Mouse (Mus musculus): ENCODE results near the gene Gm42791. TPM values are rescaled to one million over a fixed set of nuclear protein-coding genes. Genes with fewer than 3 reads are reported as not detected.
A peak's percentile ranks its signal among the peaks of the same experiment; 100 is the strongest.

Gm42791 gene
- polyA plus RNA-seq, 1 experiment from 2014 or later: not detected

DNA sequence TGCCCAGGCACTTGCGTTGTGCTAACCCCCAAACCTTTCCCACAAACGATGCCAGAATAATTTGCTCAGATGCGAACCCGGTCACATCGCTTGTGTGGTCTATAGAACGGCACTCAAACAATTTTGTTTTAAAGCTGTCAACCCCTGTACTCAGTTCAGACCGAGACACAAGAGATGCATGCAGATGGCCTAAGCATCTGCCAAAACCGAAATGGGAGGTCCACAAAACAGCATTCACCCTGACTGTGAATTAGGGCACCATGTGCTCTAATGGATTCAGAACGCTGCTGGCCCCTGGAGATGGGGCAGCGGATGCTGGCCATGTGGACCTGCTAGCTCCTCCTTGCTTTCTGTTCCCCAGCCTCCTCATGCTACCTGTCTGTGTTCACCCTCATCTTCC lies 53.1 kb downstream of the Gm42791 start:
- Histone ChIP-seq H3K4me1 (replicated peaks; ENCODE audit: control insufficient read depth, insufficient read depth, low read length) (no peaks in the 10 kb centered on the region), H3K4me2 (ENCODE audit: low read depth, low read length, severe bottlenecking) (no peak overlapping the region), H3K9ac (ENCODE audit: low read length) (no peak overlapping the region), H3K9me3 (ENCODE audit: control insufficient read depth, low read length) (peaks cover 3% of the 10 kb centered on the region; the same call in 1 of the 2 replicates), H3K36me3 (ENCODE audit: control insufficient read depth, insufficient read depth, low read length) (no peaks in the 10 kb centered on the region), H3K4me3 (ENCODE audit: low read depth, low read length) (no peak overlapping the region), H3K27ac (ENCODE audit: low read depth, low read length) (no peak overlapping the region), H3K27me3 (ENCODE audit: control insufficient read depth, insufficient read depth, low read length) (no peaks in the 10 kb centered on the region)
- DNase-seq (ENCODE audit: low spot score): no peak
- whole genome bisulfite sequencing: 92% methylated on average over 10 of the region's 10 CpGs
- ATAC-seq (replicated peaks; ENCODE audit: low FRiP score): no peak

DNA sequence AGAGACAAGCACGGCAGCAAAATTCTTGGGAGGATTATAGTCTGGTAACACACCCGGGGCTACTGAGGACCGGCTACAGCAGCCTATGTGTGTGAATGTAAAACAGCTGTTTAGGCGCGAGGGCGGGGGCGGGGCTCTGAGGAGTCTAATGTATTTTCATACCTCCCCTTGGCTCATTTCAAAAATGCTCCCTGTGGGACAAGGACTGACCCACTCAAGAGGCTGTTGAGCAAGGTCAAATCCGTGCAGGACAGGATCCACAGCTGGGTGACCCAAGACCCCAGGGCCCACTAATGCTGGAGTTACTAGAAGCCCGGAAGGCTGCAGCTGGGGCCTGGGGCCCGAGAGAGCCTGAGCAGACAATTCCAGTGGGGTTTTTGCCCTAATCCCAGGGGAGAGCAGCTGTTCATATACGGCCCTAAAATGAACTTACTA lies 55.0 kb downstream of the Gm42791 start:
- no peak for DNase-seq (ENCODE audit: low spot score)
- ATAC-seq (replicated peaks; ENCODE audit: low FRiP score): no peak
- 63% methylated on average over 11 of the region's 11 CpGs for WGBS

DNA sequence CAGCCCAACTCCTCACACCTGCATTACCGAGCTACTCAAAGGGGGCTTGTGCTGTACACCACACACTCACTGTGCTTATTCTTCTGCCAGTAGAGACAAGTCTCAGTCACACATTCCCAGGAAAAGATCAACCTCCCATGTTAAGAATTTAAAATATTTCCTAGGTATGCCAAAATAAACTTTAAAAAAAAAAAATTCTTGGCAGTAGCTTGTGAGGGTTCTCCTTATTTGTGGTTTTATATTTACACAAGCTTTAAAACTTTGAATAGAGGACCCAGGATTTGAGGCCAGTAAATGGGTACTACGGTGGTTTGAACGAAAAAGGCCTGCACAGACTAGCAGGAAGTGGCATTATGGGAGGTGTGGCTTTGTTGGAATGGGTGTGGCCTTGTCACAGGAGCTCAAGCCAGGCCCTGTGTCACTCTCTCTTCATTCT lies 58.4 kb downstream of the Gm42791 start:
- WGBS: 84% methylated on average over 3 of the region's 3 CpGs
- Histone ChIP-seq H3K27ac (ENCODE audit: low read depth, low read length) (no peak overlapping the region), H3K4me1 (replicated peaks; ENCODE audit: control insufficient read depth, insufficient read depth, low read length) (no peaks in the 10 kb centered on the region), H3K9ac (ENCODE audit: low read length) (no peak overlapping the region), H3K9me3 (ENCODE audit: control insufficient read depth, low read length) (no peaks in the 10 kb centered on the region; the same call in none of the 2 replicates), H3K27me3 (ENCODE audit: control insufficient read depth, insufficient read depth, low read length) (no peaks in the 10 kb centered on the region), H3K36me3 (ENCODE audit: control insufficient read depth, insufficient read depth, low read length) (no peaks in the 10 kb centered on the region), H3K4me2 (ENCODE audit: low read depth, low read length, severe bottlenecking) (no peak overlapping the region), H3K4me3 (ENCODE audit: low read depth, low read length) (no peak overlapping the region)
- ATAC-seq (replicated peaks; ENCODE audit: low FRiP score) (no peak), DNase-seq (ENCODE audit: low spot score) (no peak)

More for the DNA sequence above, 55.0 kb downstream of the Gm42791 start:
- H3K4me3 ChIP-seq (ENCODE audit: low read depth, low read length): no peak overlapping the region
- H3K27me3 ChIP-seq (ENCODE audit: control insufficient read depth, insufficient read depth, low read length): no peaks in the 10 kb centered on the region
- H3K27ac ChIP-seq (ENCODE audit: low read depth, low read length): no peak overlapping the region
- H3K36me3 ChIP-seq (ENCODE audit: control insufficient read depth, insufficient read depth, low read length): no peaks in the 10 kb centered on the region
- H3K4me1 ChIP-seq (replicated peaks; ENCODE audit: control insufficient read depth, insufficient read depth, low read length): no peaks in the 10 kb centered on the region
- H3K9ac ChIP-seq (ENCODE audit: low read length): no peak overlapping the region; the same call in 1 of the 2 replicates
- H3K4me2 ChIP-seq (ENCODE audit: low read depth, low read length, severe bottlenecking): no peak overlapping the region
- peaks cover 3% of the 10 kb centered on the region for H3K9me3 ChIP-seq (ENCODE audit: control insufficient read depth, low read length)

DNA sequence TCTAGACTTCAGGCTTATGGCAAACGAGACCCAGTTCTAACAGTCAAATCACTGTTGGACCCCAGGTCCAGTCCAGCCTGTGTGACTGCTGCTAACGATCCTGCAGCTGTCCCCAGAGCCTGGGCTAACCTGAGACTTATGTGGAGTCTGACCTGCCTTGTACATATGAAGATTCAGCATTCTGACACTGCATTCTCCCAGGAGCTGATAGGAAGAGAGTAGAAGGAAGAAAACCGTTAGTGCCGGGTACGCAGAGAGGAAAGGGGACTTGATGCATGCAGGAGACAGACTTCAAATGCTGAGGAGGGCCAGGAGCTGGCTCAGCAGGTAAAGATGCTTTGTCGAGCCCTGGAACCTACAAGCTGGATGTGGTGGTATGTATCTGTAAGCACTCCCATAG lies 59.1 kb downstream of the Gm42791 start:
- DNase-seq (ENCODE audit: low spot score): no peak
- Histone ChIP-seq H3K36me3 (ENCODE audit: control insufficient read depth, insufficient read depth, low read length) (no peaks in the 10 kb centered on the region), H3K9ac (ENCODE audit: low read length) (no peak overlapping the region), H3K27me3 (ENCODE audit: control insufficient read depth, insufficient read depth, low read length) (no peaks in the 10 kb centered on the region), H3K4me3 (ENCODE audit: low read depth, low read length) (no peak overlapping the region), H3K9me3 (ENCODE audit: control insufficient read depth, low read length) (no peaks in the 10 kb centered on the region; the same call in none of the 2 replicates), H3K27ac (ENCODE audit: low read depth, low read length) (no peak overlapping the region), H3K4me1 (replicated peaks; ENCODE audit: control insufficient read depth, insufficient read depth, low read length) (no peaks in the 10 kb centered on the region), H3K4me2 (ENCODE audit: low read depth, low read length, severe bottlenecking) (no peak overlapping the region)
- ATAC-seq (replicated peaks; ENCODE audit: low FRiP score): no peak
- 85% methylated on average over 6 of the region's 6 CpGs for WGBS

DNA sequence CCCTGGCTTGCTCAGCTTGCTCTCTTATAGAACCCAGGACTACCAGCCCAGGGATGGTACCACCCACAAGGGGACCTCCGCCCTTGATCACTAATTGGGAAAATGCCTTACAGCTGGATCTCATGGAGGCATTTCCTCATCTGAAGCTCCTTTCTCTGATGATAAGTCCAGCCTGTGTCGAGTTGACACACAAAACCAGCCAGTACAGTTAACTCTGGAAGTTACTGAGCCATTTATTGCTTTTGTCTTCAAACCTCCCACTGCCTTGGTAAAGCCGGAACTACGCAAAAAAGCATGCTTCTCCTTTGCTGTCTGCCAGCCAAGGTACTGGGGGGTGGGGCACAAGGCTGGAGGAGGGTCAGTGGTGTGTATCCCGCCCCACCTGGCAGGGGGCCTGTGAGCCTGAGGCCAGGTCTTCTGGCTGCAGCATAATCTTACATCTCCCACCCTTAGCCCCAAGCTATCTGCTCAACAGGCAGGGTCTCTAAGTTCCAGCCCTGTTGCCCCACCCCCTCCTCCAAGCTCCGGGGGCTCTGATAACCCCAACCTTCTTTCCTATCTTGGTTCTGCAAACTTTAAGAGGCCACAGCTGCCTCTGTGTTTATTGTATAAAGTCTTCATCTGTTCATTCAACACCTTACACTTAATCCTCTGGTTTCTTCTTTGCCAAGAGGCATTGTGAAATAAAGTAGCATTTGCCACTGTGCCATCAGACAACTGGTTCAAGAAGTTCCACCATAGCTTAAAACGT lies 59.7 kb downstream of the Gm42791 start:
- Histone ChIP-seq H3K4me2 (ENCODE audit: low read depth, low read length, severe bottlenecking) (no peak overlapping the region), H3K27me3 (ENCODE audit: control insufficient read depth, insufficient read depth, low read length) (no peaks in the 10 kb centered on the region), H3K27ac (ENCODE audit: low read depth, low read length) (no peak overlapping the region), H3K9me3 (ENCODE audit: control insufficient read depth, low read length) (no peaks in the 10 kb centered on the region; the same call in none of the 2 replicates), H3K36me3 (ENCODE audit: control insufficient read depth, insufficient read depth, low read length) (no peaks in the 10 kb centered on the region), H3K4me1 (replicated peaks; ENCODE audit: control insufficient read depth, insufficient read depth, low read length) (no peaks in the 10 kb centered on the region), H3K4me3 (ENCODE audit: low read depth, low read length) (no peak overlapping the region), H3K9ac (ENCODE audit: low read length) (no peak overlapping the region)
- ATAC-seq (replicated peaks; ENCODE audit: low FRiP score): no peak
- WGBS: 50% methylated on average over 7 of the region's 7 CpGs
- no peak for DNase-seq (ENCODE audit: low spot score)

DNA sequence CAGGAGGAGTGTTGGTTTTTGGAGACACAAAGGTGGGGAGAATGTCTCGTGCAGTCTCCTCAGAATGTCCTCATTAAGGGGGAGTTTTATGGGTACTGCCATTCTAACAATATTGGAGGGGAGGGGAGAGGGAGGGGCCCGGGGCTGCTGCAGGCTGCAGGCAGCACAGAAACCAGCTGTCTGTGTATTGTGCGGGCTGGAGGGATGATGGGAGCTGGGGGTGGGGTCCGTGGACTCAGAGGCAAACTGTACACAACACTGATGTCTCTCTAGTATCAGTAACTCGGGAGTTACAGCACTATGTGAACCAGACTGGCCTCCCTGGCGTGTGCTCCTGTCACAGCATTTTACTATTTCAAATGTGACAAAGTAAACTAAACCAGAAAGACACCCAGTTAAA lies 60.5 kb downstream of the Gm42791 start:
- no peak overlapping the region for H3K27ac ChIP-seq (ENCODE audit: low read depth, low read length)
- no peak for ATAC-seq (replicated peaks; ENCODE audit: low FRiP score)

DNA sequence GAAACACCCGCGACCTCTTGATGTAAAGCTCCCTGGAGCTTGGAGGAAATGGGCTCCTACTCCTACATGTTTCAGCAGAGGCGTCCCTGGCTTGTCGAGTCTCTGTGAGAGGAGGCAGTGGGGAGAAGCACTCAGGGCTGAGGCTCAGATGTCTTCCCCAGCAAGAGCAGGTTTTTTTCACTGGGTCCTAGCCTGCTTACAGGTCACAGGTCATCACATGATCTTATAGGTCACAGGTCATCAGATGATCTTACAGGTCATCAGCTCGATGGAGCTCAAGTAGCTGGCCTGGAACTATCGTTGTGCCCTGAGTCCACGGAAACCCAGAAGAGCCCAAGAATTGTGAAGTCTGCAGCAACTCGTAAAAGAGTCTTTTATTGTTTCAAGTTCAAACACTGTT lies 61.2 kb downstream of the Gm42791 start:
- no peaks in the 10 kb centered on the region for H3K27me3 ChIP-seq (ENCODE audit: control insufficient read depth, insufficient read depth, low read length)
- ATAC-seq (replicated peaks; ENCODE audit: low FRiP score) (no peak), DNase-seq (ENCODE audit: low spot score) (no peak)
- H3K4me3 ChIP-seq (ENCODE audit: low read depth, low read length): no peak overlapping the region
- H3K27ac ChIP-seq (ENCODE audit: low read depth, low read length): no peak overlapping the region
- no peak overlapping the region for H3K4me2 ChIP-seq (ENCODE audit: low read depth, low read length, severe bottlenecking)
- no peaks in the 10 kb centered on the region; the same call in 1 of the 2 replicates for H3K4me1 ChIP-seq (replicated peaks; ENCODE audit: control insufficient read depth, insufficient read depth, low read length)
- WGBS: 82% methylated on average over 8 of the region's 8 CpGs
- no peaks in the 10 kb centered on the region for H3K36me3 ChIP-seq (ENCODE audit: control insufficient read depth, insufficient read depth, low read length)
- H3K9ac ChIP-seq (ENCODE audit: low read length): no peak overlapping the region
- H3K9me3 ChIP-seq (ENCODE audit: control insufficient read depth, low read length): no peaks in the 10 kb centered on the region; the same call in none of the 2 replicates

More for the DNA sequence above, 60.5 kb downstream of the Gm42791 start:
- no peak overlapping the region for H3K4me3 ChIP-seq (ENCODE audit: low read depth, low read length)
- WGBS: 61% methylated on average over 6 of the region's 6 CpGs
- no peaks in the 10 kb centered on the region for H3K36me3 ChIP-seq (ENCODE audit: control insufficient read depth, insufficient read depth, low read length)
- H3K4me2 ChIP-seq (ENCODE audit: low read depth, low read length, severe bottlenecking): no peak overlapping the region
- H3K9ac ChIP-seq (ENCODE audit: low read length): no peak overlapping the region
- H3K4me1 ChIP-seq (replicated peaks; ENCODE audit: control insufficient read depth, insufficient read depth, low read length): no peaks in the 10 kb centered on the region
- H3K27me3 ChIP-seq (ENCODE audit: control insufficient read depth, insufficient read depth, low read length): no peaks in the 10 kb centered on the region
- no peaks in the 10 kb centered on the region; the same call in none of the 2 replicates for H3K9me3 ChIP-seq (ENCODE audit: control insufficient read depth, low read length)
- no peak for DNase-seq (ENCODE audit: low spot score)

DNA sequence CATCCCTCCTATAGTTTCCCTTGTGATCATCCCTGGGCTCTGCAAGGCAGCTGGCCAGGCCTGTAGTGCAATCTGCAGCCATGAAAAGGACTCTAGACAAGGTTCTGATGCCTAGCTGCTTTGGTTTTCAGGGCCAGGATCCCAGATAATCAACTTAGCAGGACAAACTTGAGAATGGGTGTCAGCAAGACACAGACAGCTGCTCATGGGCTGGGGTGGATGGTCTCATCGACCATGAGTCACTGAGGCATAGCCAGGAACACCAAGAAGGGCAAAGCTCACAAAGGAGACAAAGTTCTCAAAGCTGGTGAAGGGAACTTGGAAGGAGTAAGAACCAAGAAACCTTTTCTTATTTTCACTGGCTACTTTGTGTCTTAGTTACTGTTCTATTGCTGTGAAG lies 63.6 kb downstream of the Gm42791 start:
- Histone ChIP-seq H3K36me3 (ENCODE audit: control insufficient read depth, insufficient read depth, low read length) (no peaks in the 10 kb centered on the region), H3K27ac (ENCODE audit: low read depth, low read length) (no peak overlapping the region), H3K4me3 (ENCODE audit: low read depth, low read length) (no peak overlapping the region), H3K4me2 (ENCODE audit: low read depth, low read length, severe bottlenecking) (no peak overlapping the region), H3K4me1 (replicated peaks; ENCODE audit: control insufficient read depth, insufficient read depth, low read length) (no peaks in the 10 kb centered on the region; the same call in 1 of the 2 replicates), H3K27me3 (ENCODE audit: control insufficient read depth, insufficient read depth, low read length) (no peaks in the 10 kb centered on the region), H3K9ac (ENCODE audit: low read length) (no peak overlapping the region), H3K9me3 (ENCODE audit: control insufficient read depth, low read length) (no peaks in the 10 kb centered on the region; the same call in none of the 2 replicates)
- 79% methylated on average over 1 of the region's 1 CpGs for WGBS
- no peak for ATAC-seq (replicated peaks; ENCODE audit: low FRiP score)
- no peak for DNase-seq (ENCODE audit: low spot score)

DNA sequence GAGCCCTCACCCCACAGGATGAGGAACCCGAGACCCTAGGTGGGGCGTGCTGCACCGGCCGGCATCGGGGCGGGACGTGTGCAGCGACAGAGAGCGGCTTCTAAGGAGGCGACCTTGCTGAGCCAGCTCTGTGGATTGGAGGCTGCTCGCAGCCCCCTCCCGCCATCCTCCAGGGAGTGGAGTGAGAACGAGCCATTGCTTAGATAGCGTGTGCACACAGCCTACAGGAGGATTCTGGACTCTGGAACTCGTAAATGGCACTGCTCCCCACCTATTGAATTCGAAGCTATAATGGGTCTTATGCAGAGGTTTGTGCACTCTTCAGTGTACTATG lies 65.9 kb downstream of the Gm42791 start, which contains the start of gene Katnal1:
Gene Katnal1, minus strand, starts transcription at position 205 of the 334 bp plus-strand sequence.
- Histone ChIP-seq H3K4me1 (replicated peaks; ENCODE audit: control insufficient read depth, insufficient read depth, low read length) (no peaks in the 10 kb centered on the region; the same call in 1 of the 2 replicates), H3K36me3 (ENCODE audit: control insufficient read depth, insufficient read depth, low read length) (no peaks in the 10 kb centered on the region), H3K4me3 (ENCODE audit: low read depth, low read length) (peak within 1 kb of the TSS; percentile 80), H3K27ac (ENCODE audit: low read depth, low read length) (peak within 1 kb of the TSS; percentile 95), H3K27me3 (ENCODE audit: control insufficient read depth, insufficient read depth, low read length) (no peaks in the 10 kb centered on the region), H3K4me2 (ENCODE audit: low read depth, low read length, severe bottlenecking) (peak within 1 kb of the TSS; percentile 69), H3K9me3 (ENCODE audit: control insufficient read depth, low read length) (no peaks in the 10 kb centered on the region), H3K9ac (ENCODE audit: low read length) (peak within 1 kb of the TSS; percentile 94)
- DNase-seq (ENCODE audit: low spot score) (no peak), ATAC-seq (replicated peaks; ENCODE audit: low FRiP score) (no peak)
- 2% methylated on average over 16 of the region's 16 CpGs for WGBS

All from forebrain, embryonic 11.5 days (tissue).